Mouse (Mus musculus) kidney, adult 2 months (tissue): ENCODE measurements around the gene Pcsk2. TPM values are rescaled to one million over a fixed set of nuclear protein-coding genes. Genes with fewer than 3 reads are reported as not detected.

Experiments
- DNase-seq: peaks from one replicate; pipeline ENCODE4 v3.0.0; 2021
- H3K27ac ChIP-seq: fragments of 200-500 bp; 2 replicates; pipeline ENCODE4 v1.5.1; 2012; ENCODE audit warnings: low read depth, low read length, control low read depth, inconsistent platforms; ENCODE audit not compliant: insufficient read depth
- H3K27me3 ChIP-seq: fragments of 200-500 bp; replicated peaks from 2 replicates; pipeline ENCODE4 v1.6.1; 2012; ENCODE audit warnings: mild to moderate bottlenecking, moderate library complexity, low read length, inconsistent platforms; ENCODE audit not compliant: control insufficient read depth, insufficient read depth
- H3K36me3 ChIP-seq: fragments of 200-500 bp; 2 replicates; pipeline ENCODE4 v1.6.1; 2012; ENCODE audit warnings: mild to moderate bottlenecking, moderate library complexity, low read length, inconsistent platforms; ENCODE audit not compliant: control insufficient read depth, insufficient read depth
- H3K4me1 ChIP-seq: fragments of 200-500 bp; 2 replicates; pipeline ENCODE4 v1.6.1; 2011; ENCODE audit warnings: low read length; ENCODE audit not compliant: control insufficient read depth, insufficient read depth
- H3K4me3 ChIP-seq: fragments of 200-500 bp; 2 replicates; pipeline ENCODE4 v1.5.1; 2011; ENCODE audit warnings: mild to moderate bottlenecking, low read depth, low read length, control low read depth; ENCODE audit not compliant: insufficient read depth
- CTCF ChIP-seq: fragments of 200-500 bp; conservative IDR thresholded peaks from 2 replicates; pipeline ENCODE4 v1.5.1; 2011; ENCODE audit warnings: low read depth, mild to moderate bottlenecking, control low read depth, low read length, moderate library complexity, mixed read lengths; ENCODE audit not compliant: insufficient read depth, insufficient read length
- POLR2A ChIP-seq: fragments of 200-500 bp; IDR thresholded peaks from one replicate; pipeline ENCODE4 v1.6.1; 2011; ENCODE audit warnings: low read depth, low read length, control low read depth
- WGBS: fragments of 180-500 bp; shearing (Covaris S2); methylation state at CpG from one replicate; pipeline ENCODE4 v1.1.7; 2018; 5-methylcytosine and 5-hydroxymethylcytosine counted together
- polyA plus RNA-seq: library from polyadenylated mRNA; depleted of rRNA; stranded (reverse); fragments of >200 nt; gene quantifications from 2 replicates; pipeline ENCODE4 v1.2.3, GENCODE M21; 2012

The Pcsk2 gene
- polyA plus RNA-seq, 1 experiment, result 0.11 TPM

GRCm38 (mm10) chr2:143780310-143780709 lies 234.4 kb downstream of the Pcsk2 start:
- WGBS, result 89% methylated on average over 2 of the region's 2 CpGs
- no peak for DNase-seq
- TF ChIP-seq CTCF (no peak), POLR2A (no peak)
- no peak overlapping the region for H3K27ac ChIP-seq
- H3K36me3 ChIP-seq, result no peaks in the 10 kb centered on the region
- no peaks in the 10 kb centered on the region for H3K27me3 ChIP-seq
- 0 out of 2 replicates have a peak, but pooled peaks cover 2% of the 10 kb centered on the region for H3K4me1 ChIP-seq
- no peak overlapping the region for H3K4me3 ChIP-seq

GRCm38 (mm10) chr2:143789911-143790310 lies 244.0 kb downstream of the Pcsk2 start:
- H3K4me3 ChIP-seq, result no peak overlapping the region
- H3K27ac ChIP-seq, result no peak overlapping the region
- WGBS, result 78% methylated on average over 5 of the region's 5 CpGs

DNA sequence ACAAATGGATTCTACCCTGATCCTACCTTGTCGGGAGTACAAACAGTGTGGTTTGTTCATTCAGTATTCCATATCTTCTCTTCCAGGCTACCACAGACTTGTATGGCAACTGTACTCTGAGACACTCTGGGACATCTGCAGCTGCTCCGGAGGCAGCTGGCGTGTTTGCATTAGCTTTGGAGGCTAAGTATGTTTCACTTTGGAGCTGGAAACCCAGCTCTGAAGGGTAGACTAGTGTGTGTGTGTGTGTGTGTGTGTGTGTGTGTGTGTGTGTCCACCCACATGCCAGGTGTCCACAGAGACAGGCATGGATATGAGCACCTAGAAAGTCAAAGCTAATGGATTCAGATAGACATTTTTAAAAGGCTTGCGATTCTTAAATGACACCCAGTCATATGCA lies 249.9 kb downstream of the Pcsk2 start:
- DNase-seq, result no peak
- H3K4me3 ChIP-seq, result no peak overlapping the region
- no peaks in the 10 kb centered on the region for H3K27me3 ChIP-seq
- H3K36me3 ChIP-seq, result no peaks in the 10 kb centered on the region
- 91% methylated on average over 4 of the region's 4 CpGs for WGBS
- no peaks in the 10 kb centered on the region for H3K4me1 ChIP-seq
- TF ChIP-seq CTCF (no peak), POLR2A (no peak)
- no peak overlapping the region for H3K27ac ChIP-seq

More at GRCm38 (mm10) chr2:143789911-143790310, 244.0 kb downstream of the Pcsk2 start:
- TF ChIP-seq POLR2A (no peak), CTCF (no peak)
- Histone ChIP-seq H3K36me3 (no peaks in the 10 kb centered on the region), H3K27me3 (no peaks in the 10 kb centered on the region), H3K4me1 (no peaks in the 10 kb centered on the region)
- DNase-seq, result no peak

GRCm38 (mm10) chr2:143796335-143797013 lies 250.5 kb downstream of the Pcsk2 start:
- Histone ChIP-seq H3K4me1 (no peaks in the 10 kb centered on the region), H3K27me3 (no peaks in the 10 kb centered on the region), H3K4me3 (no peak overlapping the region), H3K27ac (no peak overlapping the region), H3K36me3 (no peaks in the 10 kb centered on the region)
- TF ChIP-seq CTCF (no peak), POLR2A (no peak)
- DNase-seq, result no peak
- WGBS, result 81% methylated on average over 4 of the region's 4 CpGs

DNA sequence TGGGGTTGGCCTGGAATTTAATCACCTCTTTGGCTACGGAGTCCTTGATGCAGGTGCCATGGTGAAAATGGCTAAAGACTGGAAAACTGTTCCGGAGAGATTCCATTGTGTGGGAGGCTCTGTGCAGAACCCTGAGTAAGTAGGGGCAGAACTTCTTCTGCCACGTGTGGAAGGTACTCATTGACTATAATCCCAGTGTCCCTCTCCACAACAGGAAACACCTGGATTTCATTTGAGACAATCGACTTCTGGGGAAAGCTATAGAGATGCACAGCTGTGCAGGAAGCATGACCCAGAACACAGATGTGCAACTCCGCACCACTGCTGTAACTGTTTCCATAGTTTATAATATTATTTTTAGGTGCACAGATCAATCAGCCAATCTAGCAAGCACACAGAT lies 255.1 kb downstream of the Pcsk2 start:
- WGBS, result 52% methylated on average over 5 of the region's 5 CpGs
- H3K4me3 ChIP-seq, result no peak overlapping the region
- H3K27me3 ChIP-seq, result no peaks in the 10 kb centered on the region
- no peak overlapping the region for H3K27ac ChIP-seq
- no peaks in the 10 kb centered on the region for H3K36me3 ChIP-seq
- TF ChIP-seq POLR2A (no peak), CTCF (no peak)
- no peak for DNase-seq
- peaks cover 2% of the 10 kb centered on the region; the same call in 1 of the 2 replicates for H3K4me1 ChIP-seq

DNA sequence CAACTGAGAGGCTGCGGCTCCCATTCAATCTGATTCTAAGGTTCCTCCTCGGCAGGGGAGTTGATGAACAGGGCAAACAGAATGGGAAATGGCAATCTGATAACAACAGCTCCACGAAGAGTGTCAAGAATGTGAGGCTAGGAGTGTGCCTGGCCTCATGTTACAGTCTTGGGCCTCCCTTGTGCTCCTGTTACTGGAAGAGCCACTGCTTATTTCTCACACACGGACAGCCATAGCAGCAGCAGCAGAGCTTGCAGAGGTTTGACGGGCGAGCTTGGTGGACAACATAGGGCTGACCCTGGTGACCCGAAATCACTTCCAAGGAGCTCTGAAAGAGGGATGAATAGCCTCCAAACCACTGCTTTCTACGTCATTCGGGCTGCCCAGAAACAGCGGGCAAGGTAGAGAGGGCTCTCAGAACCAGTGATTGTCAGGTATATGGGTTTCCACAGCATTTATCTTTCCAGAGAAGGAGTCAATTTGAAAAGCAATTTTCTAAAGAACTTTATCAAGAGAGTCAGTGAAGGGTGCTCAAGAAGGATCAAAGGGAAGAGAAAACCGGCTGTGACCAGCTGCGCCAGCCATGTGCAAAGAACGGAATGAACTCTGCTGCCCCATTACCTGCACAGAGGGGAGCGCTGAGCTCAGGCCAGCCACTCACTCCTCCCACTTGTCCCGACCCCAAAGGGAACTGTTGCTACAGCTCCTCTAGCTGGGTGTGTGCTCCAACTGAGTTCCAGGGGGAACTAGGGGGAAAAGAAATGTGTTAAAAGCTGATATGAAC lies 260.4 kb downstream of the Pcsk2 start:
- peaks cover 3% of the 10 kb centered on the region; the same call in 1 of the 2 replicates for H3K4me1 ChIP-seq
- no peak for TF ChIP-seq CTCF
- no peak for TF ChIP-seq POLR2A
- no peak overlapping the region for H3K27ac ChIP-seq
- H3K36me3 ChIP-seq, result no peaks in the 10 kb centered on the region
- DNase-seq, result peak; percentile 61
- H3K4me3 ChIP-seq, result no peak overlapping the region
- WGBS, result 42% methylated on average over 15 of the region's 15 CpGs
- H3K27me3 ChIP-seq, result no peaks in the 10 kb centered on the region

DNA sequence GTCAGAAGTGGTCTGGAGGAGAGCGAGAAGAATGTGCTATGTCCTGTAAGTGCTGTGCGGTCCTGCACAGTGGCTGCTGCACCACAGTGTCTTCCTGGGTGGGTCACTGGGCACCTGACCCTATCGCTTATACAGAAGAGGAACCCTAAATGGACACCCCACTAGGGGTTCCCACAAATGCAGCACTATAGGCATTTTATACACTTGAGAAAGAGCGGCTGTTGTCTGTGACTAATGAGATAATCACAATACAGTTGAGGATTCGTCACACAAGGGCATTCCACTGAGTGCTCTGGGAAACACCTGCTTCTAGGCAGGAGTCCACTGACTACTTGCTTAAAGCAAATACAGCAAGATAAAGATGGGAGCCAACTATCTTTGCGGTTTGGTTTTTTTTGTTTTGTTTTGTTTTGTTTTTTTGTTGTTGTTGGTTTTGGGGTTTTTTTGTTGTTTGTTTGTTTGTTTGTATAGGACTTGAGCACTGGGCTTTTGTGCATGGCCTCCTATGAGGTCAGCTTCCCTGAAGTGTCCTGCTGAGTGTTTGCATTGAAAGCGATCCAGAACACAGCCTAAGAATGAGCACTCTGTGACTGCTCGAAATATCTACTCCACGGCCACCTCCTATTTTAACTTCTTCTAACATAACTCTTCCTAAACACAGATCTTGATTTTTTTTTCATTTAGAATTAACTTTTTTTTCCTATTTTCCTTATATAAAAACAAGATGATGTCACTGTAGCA lies 261.1 kb downstream of the Pcsk2 start:
- Histone ChIP-seq H3K27me3 (no peaks in the 10 kb centered on the region), H3K36me3 (no peaks in the 10 kb centered on the region), H3K4me3 (no peak overlapping the region), H3K27ac (no peak overlapping the region), H3K4me1 (peaks cover 3% of the 10 kb centered on the region; the same call in 1 of the 2 replicates)
- TF ChIP-seq POLR2A (no peak), CTCF (no peak)
- no peak for DNase-seq
- 71% methylated on average over 9 of the region's 9 CpGs for WGBS
